Mouse (Mus musculus): ENCODE results near the gene D630003M21Rik. TPM values are rescaled to one million over a fixed set of nuclear protein-coding genes. Genes with fewer than 3 reads are reported as not detected.

D630003M21Rik gene
- polyA plus RNA-seq, 1 experiment: 0.01 TPM

GRCm38 (mm10) chr2:158219562-158219961 is 9.5 kb downstream of the D630003M21Rik start:
- TF ChIP-seq GATA1 (IDR thresholded peaks at IDR 0.05; ENCODE audit: low read length): no peak

DNA sequence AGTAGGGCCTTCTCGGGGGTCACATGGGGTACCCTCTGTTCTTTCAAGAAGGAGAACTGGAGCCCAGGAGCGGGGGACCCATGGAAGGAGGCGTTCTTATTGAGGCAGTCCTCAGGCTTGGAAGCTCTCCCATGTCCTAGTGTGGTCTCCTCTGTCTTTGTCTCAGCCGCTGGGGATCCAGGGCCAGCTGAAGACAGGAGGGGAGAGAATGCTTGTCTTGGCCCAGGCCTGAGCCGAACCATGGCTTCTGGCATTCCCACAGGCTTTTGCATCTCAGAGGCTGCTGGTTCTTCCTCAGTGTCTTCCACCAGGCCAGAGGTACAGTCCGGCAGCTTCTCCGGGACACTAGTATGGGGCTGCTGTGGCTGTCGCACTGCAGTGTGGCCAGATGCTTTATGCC is 12.5 kb downstream of the D630003M21Rik start:
- no peak for TF ChIP-seq GATA1 (IDR thresholded peaks at IDR 0.05; ENCODE audit: low read length)

- TF ChIP-seq GATA1 (IDR thresholded peaks at IDR 0.05; ENCODE audit: low read length): no peak
Observed at GRCm38 (mm10) chr2:158215283-158216117, 13.5 kb downstream of the D630003M21Rik start.

DNA sequence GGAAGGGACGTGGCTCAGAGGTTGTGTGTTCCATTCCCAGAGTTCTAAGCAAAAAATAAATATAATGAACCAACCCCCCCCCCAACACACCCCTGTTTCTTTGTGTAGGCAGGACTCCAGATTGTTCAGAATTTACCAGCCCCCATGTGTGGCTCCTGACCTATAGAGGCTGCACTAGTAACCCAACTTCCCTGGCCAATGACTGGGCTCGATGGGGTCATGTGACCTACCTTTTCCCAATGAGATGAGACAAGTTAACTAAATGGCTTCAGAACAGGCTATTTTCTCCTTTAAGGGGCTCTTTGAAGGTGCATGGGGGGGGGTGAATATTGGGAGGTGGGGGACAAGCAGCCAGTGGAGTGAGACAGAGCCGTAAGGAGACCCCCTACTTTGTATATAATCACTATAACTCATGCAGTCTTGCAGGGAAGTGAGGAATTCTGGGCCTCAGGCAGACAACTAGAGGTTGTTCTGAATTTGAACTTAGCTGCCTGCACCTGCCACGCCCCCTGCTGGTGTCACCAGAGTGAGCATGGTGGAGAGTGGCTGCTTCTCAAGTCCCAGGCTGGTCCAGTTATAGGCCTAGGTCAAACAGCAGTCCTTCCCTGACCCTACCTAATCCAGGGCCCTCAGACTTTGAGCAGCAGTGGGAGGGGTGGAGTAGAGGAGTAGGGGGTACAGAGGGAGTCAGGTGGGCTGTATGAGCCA is 17.1 kb downstream of the D630003M21Rik start:
- TF ChIP-seq GATA1 (IDR thresholded peaks at IDR 0.05; ENCODE audit: low read length): no peak

DNA sequence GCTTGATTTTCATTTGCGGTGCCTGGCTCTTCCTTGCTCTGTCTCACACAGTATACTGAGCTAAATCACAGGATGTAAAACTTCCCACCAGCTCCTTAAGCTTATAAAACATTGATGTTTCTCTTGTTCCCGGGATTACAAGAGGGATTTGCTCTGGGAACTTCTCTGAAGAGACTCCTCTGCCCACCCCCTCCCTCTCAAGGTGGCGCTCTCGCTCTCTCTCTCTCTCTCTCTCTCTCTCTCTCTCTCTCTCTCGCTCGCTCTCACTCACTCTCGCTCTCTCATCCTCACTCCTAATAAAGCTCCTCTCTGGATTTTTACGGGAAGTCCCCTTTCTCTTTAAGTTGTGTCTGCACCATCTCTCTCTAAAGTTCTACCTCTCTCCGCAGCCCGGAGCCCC is 18.1 kb downstream of the D630003M21Rik start:
- TF ChIP-seq GATA1 (IDR thresholded peaks at IDR 0.05; ENCODE audit: low read length): no peak

- no peak for TF ChIP-seq GATA1 (IDR thresholded peaks at IDR 0.05; ENCODE audit: low read length)
Observed at GRCm38 (mm10) chr2:158210503-158210902, 18.5 kb downstream of the D630003M21Rik start.

DNA sequence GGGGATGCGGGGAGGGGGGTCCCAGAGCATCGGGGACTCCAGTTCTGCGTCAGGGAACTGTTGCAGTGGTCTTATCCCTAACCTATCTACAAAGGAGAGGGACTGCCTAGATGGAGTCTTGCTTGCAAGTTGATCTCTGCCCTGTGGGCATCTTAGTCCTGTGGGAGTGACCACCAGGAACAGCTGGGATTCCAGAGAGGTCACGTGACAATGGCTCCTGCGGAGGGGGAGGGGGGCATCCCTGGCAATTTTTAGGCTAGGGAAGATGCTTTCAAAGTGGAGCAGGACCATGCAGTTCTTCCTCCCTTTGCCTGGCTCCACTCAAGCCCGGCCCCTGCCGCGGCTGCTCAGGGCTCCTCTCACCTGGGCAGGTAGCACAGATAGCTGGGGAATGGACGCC is 19.2 kb downstream of the D630003M21Rik start:
- TF ChIP-seq GATA1 (IDR thresholded peaks at IDR 0.05; ENCODE audit: low read length): no peak

GRCm38 (mm10) chr2:158207848-158208247 is 21.2 kb downstream of the D630003M21Rik start:
- no peak for TF ChIP-seq GATA1 (IDR thresholded peaks at IDR 0.05; ENCODE audit: low read length)

GRCm38 (mm10) chr2:158204114-158204513 is 24.9 kb downstream of the D630003M21Rik start:
- no peak for TF ChIP-seq GATA1 (IDR thresholded peaks at IDR 0.05; ENCODE audit: low read length)

GRCm38 (mm10) chr2:158203686-158204085 is 25.3 kb downstream of the D630003M21Rik start:
- no peak for TF ChIP-seq GATA1 (IDR thresholded peaks at IDR 0.05; ENCODE audit: low read length)

DNA sequence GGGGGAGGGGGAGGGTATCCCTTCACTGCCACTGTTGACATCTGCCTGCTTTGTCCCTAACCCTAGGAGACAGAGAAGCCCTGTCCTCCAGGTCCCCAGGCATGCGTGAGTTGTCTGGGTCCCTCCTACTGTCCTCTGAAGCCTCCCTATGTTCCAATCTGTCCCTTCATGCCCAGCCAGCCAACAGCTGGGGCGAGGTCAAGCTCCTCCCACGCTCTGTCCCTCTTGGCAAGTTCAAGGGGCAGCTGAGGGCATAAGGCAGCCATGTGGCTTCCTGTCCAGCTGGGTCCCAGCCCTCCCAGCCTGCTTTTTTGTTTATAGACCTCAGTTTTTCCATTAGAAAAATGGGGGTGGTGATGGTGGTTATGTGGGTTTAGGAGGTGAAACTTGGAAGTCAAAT is 29.7 kb downstream of the D630003M21Rik start:
- no peak for TF ChIP-seq GATA1 (IDR thresholded peaks at IDR 0.05; ENCODE audit: low read length)

- no peak for TF ChIP-seq GATA1 (IDR thresholded peaks at IDR 0.05; ENCODE audit: low read length)
Observed at GRCm38 (mm10) chr2:158198861-158199260, 30.2 kb downstream of the D630003M21Rik start.

- no peak for TF ChIP-seq GATA1 (IDR thresholded peaks at IDR 0.05; ENCODE audit: low read length)
Observed at GRCm38 (mm10) chr2:158197971-158198370, 31.1 kb downstream of the D630003M21Rik start.

GRCm38 (mm10) chr2:158194945-158195640 is 33.9 kb downstream of the D630003M21Rik start:
- TF ChIP-seq GATA1 (IDR thresholded peaks at IDR 0.05; ENCODE audit: low read length): no peak

DNA sequence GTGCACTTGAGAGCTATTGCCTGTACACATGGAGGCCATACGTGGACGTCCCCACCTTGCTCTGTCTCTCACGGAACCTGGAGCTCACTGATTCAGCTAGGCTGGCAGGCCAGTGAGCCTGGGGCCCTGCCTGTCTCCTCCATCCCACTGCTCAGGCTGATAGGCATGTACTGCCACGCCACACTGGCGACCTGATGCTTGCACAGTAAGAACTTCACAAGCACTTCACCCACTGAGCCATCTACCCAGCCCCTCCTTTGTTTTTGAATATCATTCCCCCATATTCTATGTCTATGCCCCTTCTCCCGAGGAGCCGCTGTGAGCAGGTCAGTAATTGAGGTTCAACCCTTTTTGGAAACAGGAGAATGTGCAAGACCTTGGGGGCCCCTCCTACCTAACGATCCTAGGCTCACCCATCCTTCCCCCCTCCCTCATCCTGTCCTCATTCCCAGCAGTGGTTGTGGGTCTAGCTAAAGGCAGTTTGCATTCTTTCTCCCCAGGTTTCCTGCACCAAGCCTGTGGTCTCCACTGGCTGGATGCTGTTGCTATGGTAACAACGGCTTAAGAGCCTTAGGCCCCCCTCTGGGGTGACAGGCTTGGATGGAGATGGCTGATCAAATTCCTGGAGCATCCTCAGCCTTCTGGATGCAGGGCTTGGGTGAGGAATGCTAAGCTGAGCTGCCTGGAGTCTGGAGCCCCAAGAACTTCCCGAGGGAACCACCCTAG is 35.2 kb downstream of the D630003M21Rik start:
- no peak for TF ChIP-seq GATA1 (IDR thresholded peaks at IDR 0.05; ENCODE audit: low read length)
